ENCODE assay signal across 9 mouse cellular contexts in the genomic region with DNA sequence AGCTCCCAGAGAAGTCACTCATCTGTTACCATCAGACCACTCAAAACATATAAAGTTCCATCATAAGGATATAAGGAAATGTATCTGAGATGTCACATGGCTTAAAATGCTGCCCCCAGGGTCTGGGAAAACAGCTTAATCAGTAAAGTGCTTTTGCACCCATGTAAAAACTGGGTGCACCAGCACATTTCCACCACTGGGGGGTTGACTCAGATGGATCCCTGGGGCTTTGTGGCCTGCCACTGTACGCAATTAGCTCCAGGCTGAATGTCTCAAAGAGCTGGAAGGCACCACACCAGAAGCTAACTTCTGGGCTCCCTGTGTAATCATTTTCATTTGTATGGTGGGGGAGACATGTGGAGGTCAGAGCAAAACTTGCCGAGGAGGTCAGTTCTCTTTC. TPM values are rescaled to one million over a fixed set of nuclear protein-coding genes. Genes with fewer than 3 reads are reported as not detected.
DNase-seq lines count a peak whose midpoint lies in the region; TF ChIP-seq lines count a peak whose summit lies in the region.
"Had no signal": no experiment of that assay in that cellular context is flagged by ENCODE, and none has a peak within 500 bp of the region (broad histone marks: within the 10 kb centered on the region; RNA-seq: fewer than 3 reads in every experiment).

No protein-coding gene starts in this region.

- DNase-seq in cerebellum, postnatal 36 days: peak; percentile 30 to 34
- no peak for DNase-seq in cerebellum, adult 18-20 months
- DNase-seq in ovary, postnatal 36 days (ENCODE audit: low spot score): peak; percentile 37
- DNase-seq in ovary, adult 18-20 months (ENCODE audit: low spot score): no peak
- peak; percentile 56 for DNase-seq in c-Kit-positive CD71-positive TER-119-positive erythroid progenitor cells, embryonic 14.5 days (ENCODE audit: low spot score)
- peak; percentile 38 to 69 for DNase-seq in heart, postnatal 14 days
- peak; percentile 48 for DNase-seq in lung, adult 2 months
- peak; percentile 64 to 82 for DNase-seq in spleen, postnatal 4 days (ENCODE audit: low spot score in 2 of 2)

- intact Hi-C loops in heart, postnatal 14 days (cut with DNase I): loop anchor here (2.0 to 10.0 kb wide), 4 partner anchors 72 to 686 kb away; no protein-coding TSS in a partner anchor

- H3K4me1 ChIP-seq in lung, adult 2 months (ENCODE audit: control insufficient read depth, insufficient read depth, low read length): 0 out of 2 replicates have a peak, but pooled peaks cover 2% of the 10 kb centered on the region
- H3K4me1 ChIP-seq: stomach, embryonic 15.5 days had no signal

- no peak for TF ChIP-seq POLR2A in lung, adult 2 months (IDR thresholded peaks at IDR 0.05; ENCODE audit: borderline replicate concordance, extremely low read depth, low read depth, low read length)

- WGBS in lung, adult 2 months: 37% methylated on average over 2 of the region's 2 CpGs

- no peak overlapping the region for H3K4me3 ChIP-seq in lung, adult 2 months (replicated peaks; ENCODE audit: extremely low read depth, low read depth, low read length)
- H3K4me3 ChIP-seq: stomach, embryonic 15.5 days had no signal

- TF ChIP-seq CTCF in lung, adult 2 months (IDR thresholded peaks at IDR 0.05; ENCODE audit: insufficient read depth, low read length): peak; percentile 69

RNA-seq across cellular contexts. Expression of a gene that starts 10.5 kb away (rescaled TPM):
- total RNA-seq in heart, postnatal 14 days (2021): 100 to 1,000 TPM; 193 to 199 TPM
- polyA plus RNA-seq in lung, adult 2 months (2012; rRNA removed): 8.4 and 10.4 TPM in 2 replicates

Comparison
In these comparisons a context has a peak if more than half of its experiments do, and no peak if none do; other contexts are left out.
1. DNase-seq: peak in cerebellum, postnatal 36 days (2 of 2), ovary, postnatal 36 days (single experiment), c-Kit-positive CD71-positive TER-119-positive erythroid progenitor cells, embryonic 14.5 days (single experiment), heart, postnatal 14 days (2 of 2), lung, adult 2 months (single experiment) and spleen, postnatal 4 days (2 of 2); none in cerebellum, adult 18-20 months (0 of 2) and ovary, adult 18-20 months (single experiment).